19 mouse cellular contexts compared by ENCODE assay signal in genomic region chr16:16500926-16501325, GRCm38 (mm10).
"Had no signal": no experiment of that assay in that cellular context is flagged by ENCODE, and none has a peak within 500 bp of the region (broad histone marks: within the 10 kb centered on the region; RNA-seq: fewer than 3 reads in every experiment).

No protein-coding gene starts in this region.

- H3K36me3 ChIP-seq: lung, embryonic 15.5 days had no signal

- H3K9me3 ChIP-seq: lung, embryonic 15.5 days; megakaryocyte, embryonic 14.5 days; midbrain, embryonic 13.5 days; midbrain, embryonic 15.5 days; neural tube, embryonic 12.5 days had no signal

- H3K9ac ChIP-seq: lung, embryonic 15.5 days; midbrain, embryonic 13.5 days; midbrain, embryonic 15.5 days; neural tube, embryonic 12.5 days had no signal

- H3K4me1 ChIP-seq: lung, embryonic 15.5 days; megakaryocyte, embryonic 14.5 days; midbrain, embryonic 15.5 days; neural tube, embryonic 12.5 days had no signal

- DNase-seq: lung, adult 2 months; lung, postnatal 14 days; lung, postnatal 36 days; retina, postnatal 1 day; right cerebral cortex, adult 18-20 months; right cerebral cortex, postnatal 25 days; right cerebral cortex, postnatal 4 days; spleen, adult 18-20 months; thymus, adult 18-20 months; thymus, postnatal 14 days; thymus, postnatal 36 days had no signal

- H3K4me3 ChIP-seq: lung, embryonic 15.5 days; megakaryocyte, embryonic 14.5 days; midbrain, embryonic 13.5 days; midbrain, embryonic 15.5 days; neural tube, embryonic 12.5 days had no signal

- H3K27me3 ChIP-seq: lung, embryonic 15.5 days; megakaryocyte, embryonic 14.5 days; midbrain, embryonic 13.5 days; midbrain, embryonic 15.5 days; neural tube, embryonic 12.5 days had no signal

- H3K4me2 ChIP-seq: lung, embryonic 15.5 days; midbrain, embryonic 11.5 days; midbrain, embryonic 13.5 days; midbrain, embryonic 15.5 days; neural tube, embryonic 12.5 days had no signal

- H3K27ac ChIP-seq: lung, embryonic 15.5 days; macrophage; midbrain, embryonic 13.5 days; midbrain, embryonic 15.5 days; neural tube, embryonic 12.5 days had no signal

- ATAC-seq: lung, postnatal 0 days; midbrain, embryonic 13.5 days; midbrain, embryonic 15.5 days had no signal
